Mouse (Mus musculus): ENCODE measurements around the gene Arid2. TPM values are rescaled to one million over a fixed set of nuclear protein-coding genes. Genes with fewer than 3 reads are reported as not detected.

Arid2 gene
- total and polyA plus RNA-seq, 3 experiments: 20.3 to 31.2 (median 25.9) TPM

DNA sequence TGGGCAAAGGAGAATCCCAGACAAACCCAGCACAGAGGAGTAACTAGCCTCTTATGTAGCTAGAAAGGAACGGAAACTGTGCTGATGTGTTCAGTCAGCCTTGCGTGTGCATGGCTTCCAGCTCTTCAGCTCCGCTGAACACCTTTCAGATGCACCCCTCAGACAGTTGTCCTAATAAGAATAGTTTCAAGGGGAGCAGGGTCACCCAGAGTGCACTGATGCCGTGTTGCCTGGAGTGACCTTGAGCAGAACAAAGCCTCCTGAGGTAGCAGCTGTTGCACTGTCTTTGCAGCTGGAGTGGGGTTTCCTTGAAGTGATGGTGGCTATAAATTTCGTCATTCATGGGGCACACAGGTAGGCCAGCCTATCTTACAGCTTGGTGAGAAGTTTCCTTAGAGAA lies 46.0 kb downstream of the Arid2 start:
- Histone ChIP-seq H3K4me1 (ENCODE audit: control insufficient read depth in 1 of 2, insufficient read depth in 2 of 2, low read length in 2 of 2) (peaks cover 0 to 4% of the 10 kb centered on the region in 2 experiments; a peak in 2 of 4 replicates), H3K27me3 (ENCODE audit: control insufficient read depth in 1 of 2, insufficient read depth in 2 of 2, low read length in 2 of 2) (no peaks in the 10 kb centered on the region), H3K4me3 (ENCODE audit: control insufficient read depth in 1 of 2, insufficient read depth in 1 of 2, low read depth in 2 of 2, low read length in 2 of 2) (no peak overlapping the region), H3K9me3 (replicated peaks; ENCODE audit: insufficient read depth, low read length) (no peaks in the 10 kb centered on the region), H3K9ac (ENCODE audit: control insufficient read depth, low read depth, low read length, poor library complexity, severe bottlenecking) (no peak overlapping the region), H3K36me3 (ENCODE audit: control insufficient read depth in 1 of 2, insufficient read depth in 2 of 2, low read length in 2 of 2) (peaks cover 2 to 4% of the 10 kb centered on the region in 2 experiments; a peak in 3 of 4 replicates), H3K79me2 (ENCODE audit: control insufficient read depth, insufficient read depth, low read length, poor library complexity) (peaks cover 2% of the 10 kb centered on the region; the same call in 1 of the 2 replicates), H3K27ac (ENCODE audit: control insufficient read depth, low read depth, low read length) (no peak overlapping the region)
- no peak for DNase-seq (ENCODE audit: low read depth, low spot score)
- TF ChIP-seq MAFK (IDR thresholded peaks at IDR 0.05; ENCODE audit: borderline replicate concordance, low read depth, low read length) (no peak), ETS1 (IDR thresholded peaks at IDR 0.05; ENCODE audit: low read depth, low read length) (no peak), MEF2A (IDR thresholded peaks at IDR 0.05; ENCODE audit: extremely low read depth, insufficient replicate concordance, low read depth, low read length, poor library complexity, severe bottlenecking) (no peak), POLR2AphosphoS2 (IDR thresholded peaks at IDR 0.05; ENCODE audit: low read length) (no peak), MYC (IDR thresholded peaks at IDR 0.05; ENCODE audit: low read depth, low read length) (no peak), E2F4 (IDR thresholded peaks at IDR 0.05; ENCODE audit: borderline replicate concordance, low read depth, low read length) (no peak), MYB (IDR thresholded peaks at IDR 0.05; ENCODE audit: low read depth, low read length) (no peak), BHLHE40 (IDR thresholded peaks at IDR 0.05; ENCODE audit: borderline replicate concordance, low read depth, low read length) (no peak), RCOR1 (IDR thresholded peaks at IDR 0.05; ENCODE audit: low read depth, low read length) (no peak), NRF1 (IDR thresholded peaks at IDR 0.05; ENCODE audit: insufficient read depth, low read depth, low read length, poor library complexity, severe bottlenecking) (no peak), SMC3 (IDR thresholded peaks at IDR 0.05; ENCODE audit: low read depth, low read length) (no peak)

GRCm38 (mm10) chr15:96340924-96341323 lies 53.6 kb downstream of the Arid2 start:
- DNase-seq (ENCODE audit: low read depth, low spot score): no peak
- Histone ChIP-seq H3K4me3 (ENCODE audit: control insufficient read depth in 1 of 2, insufficient read depth in 1 of 2, low read depth in 2 of 2, low read length in 2 of 2) (no peak overlapping the region), H3K9ac (ENCODE audit: control insufficient read depth, low read depth, low read length, poor library complexity, severe bottlenecking) (no peak overlapping the region), H3K27ac (ENCODE audit: control insufficient read depth, low read depth, low read length) (no peak overlapping the region), H3K4me1 (ENCODE audit: control insufficient read depth in 1 of 2, insufficient read depth in 2 of 2, low read length in 2 of 2) (peaks cover 22 to 29% of the 10 kb centered on the region in 2 experiments), H3K36me3 (ENCODE audit: control insufficient read depth in 1 of 2, insufficient read depth in 2 of 2, low read length in 2 of 2) (peaks cover 0 to 32% of the 10 kb centered on the region in 2 experiments; a peak in 2 of 4 replicates), H3K9me3 (replicated peaks; ENCODE audit: insufficient read depth, low read length) (no peaks in the 10 kb centered on the region), H3K27me3 (ENCODE audit: control insufficient read depth in 1 of 2, insufficient read depth in 2 of 2, low read length in 2 of 2) (no peaks in the 10 kb centered on the region), H3K79me2 (ENCODE audit: control insufficient read depth, insufficient read depth, low read length, poor library complexity) (peaks cover 4% of the 10 kb centered on the region; the same call in 1 of the 2 replicates)
- TF ChIP-seq MEF2A (IDR thresholded peaks at IDR 0.05; ENCODE audit: extremely low read depth, insufficient replicate concordance, low read depth, low read length, poor library complexity, severe bottlenecking) (no peak), JUND (IDR thresholded peaks at IDR 0.05; ENCODE audit: low read depth, low read length) (no peak), BHLHE40 (IDR thresholded peaks at IDR 0.05; ENCODE audit: borderline replicate concordance, low read depth, low read length) (no peak), ZMIZ1 (IDR thresholded peaks at IDR 0.05; ENCODE audit: low read depth, low read length) (no peak), RCOR1 (IDR thresholded peaks at IDR 0.05; ENCODE audit: low read depth, low read length) (no peak), POLR2AphosphoS2 (IDR thresholded peaks at IDR 0.05; ENCODE audit: low read length) (no peak), MYB (IDR thresholded peaks at IDR 0.05; ENCODE audit: low read depth, low read length) (no peak), E2F4 (IDR thresholded peaks at IDR 0.05; ENCODE audit: borderline replicate concordance, low read depth, low read length) (no peak), RAD21 (IDR thresholded peaks at IDR 0.05; ENCODE audit: low read depth, low read length) (no peak), EP300 (IDR thresholded peaks at IDR 0.05; ENCODE audit: low read depth in 1 of 2, low read length in 2 of 2) (no peak), MXI1 (IDR thresholded peaks at IDR 0.05; ENCODE audit: low read depth, low read length) (no peak)

All from MEL (cell line).